Mouse (Mus musculus): ENCODE data around the gene Inka1. TPM values are rescaled to one million over a fixed set of nuclear protein-coding genes. Genes with fewer than 3 reads are reported as not detected.

Gene Inka1
- polyA plus RNA-seq, 1 experiment from 2014 or later, result 174 TPM

DNA sequence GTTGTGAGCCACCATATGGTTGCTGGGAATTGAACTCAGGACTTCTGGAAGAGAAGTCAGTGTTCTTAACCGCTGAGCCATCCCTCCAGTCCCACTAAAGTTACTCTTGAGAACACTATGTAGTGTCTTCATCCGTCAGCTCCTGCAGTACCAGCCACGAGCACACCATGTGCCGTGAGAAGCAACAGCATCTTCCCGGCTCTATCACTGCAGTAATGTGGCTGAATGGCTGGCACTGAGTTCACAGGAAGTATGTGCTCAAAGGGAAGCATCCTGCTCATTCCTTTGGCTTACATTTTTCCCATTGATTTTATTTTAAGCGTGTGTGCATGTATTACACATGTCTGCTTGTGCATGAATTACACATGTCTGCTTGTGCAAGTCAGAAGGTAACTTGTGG lies 18.2 kb downstream of the Inka1 start:
- no peak overlapping the region for H3K4me3 ChIP-seq (ENCODE audit: low read depth, low read length)
- peaks cover 14% of the 10 kb centered on the region for H3K36me3 ChIP-seq (ENCODE audit: control insufficient read depth, insufficient read depth, low read length)
- H3K4me2 ChIP-seq (ENCODE audit: low read depth, severe bottlenecking), result no peak overlapping the region
- DNase-seq (ENCODE audit: low spot score), result no peak
- H3K27ac ChIP-seq (replicated peaks; ENCODE audit: low read depth, low read length), result no peak overlapping the region
- ATAC-seq (ENCODE audit: insufficient number of reproducible peaks, low FRiP score, low TSS enrichment, low read depth), result no peak
- no peaks in the 10 kb centered on the region for H3K27me3 ChIP-seq (ENCODE audit: control insufficient read depth, insufficient read depth, low read length)
- WGBS, result 91% methylated on average over 6 of the region's 6 CpGs
- H3K9ac ChIP-seq (ENCODE audit: low read length), result no peak overlapping the region
- H3K9me3 ChIP-seq (ENCODE audit: control insufficient read depth, low read length), result no peaks in the 10 kb centered on the region
- no peaks in the 10 kb centered on the region for H3K4me1 ChIP-seq (ENCODE audit: control insufficient read depth, insufficient read depth, low read length)

DNA sequence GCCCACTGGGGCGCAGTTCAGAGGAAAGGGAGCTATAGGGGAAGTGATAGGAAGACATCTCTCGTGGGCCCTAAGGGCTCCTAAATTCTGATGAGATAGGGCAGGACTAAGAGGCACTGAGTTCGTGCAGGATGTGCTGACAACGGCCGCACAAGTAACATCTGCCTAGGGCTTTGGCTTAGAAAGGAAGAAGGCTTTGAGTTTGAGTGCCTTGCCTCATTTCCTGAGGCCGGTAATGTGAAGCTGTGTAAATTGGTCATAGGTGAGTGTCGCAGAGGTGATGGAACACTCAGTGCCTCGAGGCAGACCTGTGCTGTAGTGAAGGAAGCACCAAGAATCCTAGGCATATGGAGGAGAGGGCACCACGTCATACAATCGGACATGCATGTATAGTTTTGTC lies 19.0 kb downstream of the Inka1 start:
- no peaks in the 10 kb centered on the region for H3K27me3 ChIP-seq (ENCODE audit: control insufficient read depth, insufficient read depth, low read length)
- H3K4me2 ChIP-seq (ENCODE audit: low read depth, severe bottlenecking), result no peak overlapping the region
- no peak overlapping the region for H3K9ac ChIP-seq (ENCODE audit: low read length)
- no peaks in the 10 kb centered on the region for H3K9me3 ChIP-seq (ENCODE audit: control insufficient read depth, low read length)
- no peak for DNase-seq (ENCODE audit: low spot score)
- no peaks in the 10 kb centered on the region for H3K4me1 ChIP-seq (ENCODE audit: control insufficient read depth, insufficient read depth, low read length)
- H3K27ac ChIP-seq (replicated peaks; ENCODE audit: low read depth, low read length), result no peak overlapping the region
- no peak for ATAC-seq (ENCODE audit: insufficient number of reproducible peaks, low FRiP score, low TSS enrichment, low read depth)
- no peak overlapping the region for H3K4me3 ChIP-seq (ENCODE audit: low read depth, low read length)
- WGBS, result 91% methylated on average over 10 of the region's 10 CpGs
- peaks cover 14% of the 10 kb centered on the region for H3K36me3 ChIP-seq (ENCODE audit: control insufficient read depth, insufficient read depth, low read length)

DNA sequence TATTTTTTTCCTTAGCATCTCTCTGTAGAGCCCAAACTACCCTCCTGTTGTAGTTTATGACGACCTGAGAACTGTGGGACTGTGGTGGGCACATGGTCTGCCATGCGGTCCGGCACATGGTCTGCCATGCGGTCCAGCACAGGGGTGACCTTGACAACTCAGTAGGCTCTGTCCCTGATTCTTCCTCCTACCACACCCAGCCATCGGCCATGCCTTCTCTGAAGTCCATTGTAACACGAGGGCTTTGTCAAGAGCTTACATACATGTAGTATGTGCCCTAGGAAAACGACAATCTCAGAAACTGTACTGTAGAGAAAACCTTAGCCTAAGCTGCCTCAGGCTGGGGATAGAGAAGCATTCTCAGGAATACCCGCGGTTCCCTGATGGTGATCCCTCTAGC lies 21.0 kb downstream of the Inka1 start:
- ATAC-seq (ENCODE audit: insufficient number of reproducible peaks, low FRiP score, low TSS enrichment, low read depth) (no peak), DNase-seq (ENCODE audit: low spot score) (no peak)
- no peak overlapping the region for H3K9ac ChIP-seq (ENCODE audit: low read length)
- H3K4me2 ChIP-seq (ENCODE audit: low read depth, severe bottlenecking), result no peak overlapping the region
- no peaks in the 10 kb centered on the region for H3K4me1 ChIP-seq (ENCODE audit: control insufficient read depth, insufficient read depth, low read length)
- no peak overlapping the region for H3K4me3 ChIP-seq (ENCODE audit: low read depth, low read length)
- H3K9me3 ChIP-seq (ENCODE audit: control insufficient read depth, low read length), result no peaks in the 10 kb centered on the region
- 96% methylated on average over 9 of the region's 9 CpGs for WGBS
- no peaks in the 10 kb centered on the region for H3K27me3 ChIP-seq (ENCODE audit: control insufficient read depth, insufficient read depth, low read length)
- H3K36me3 ChIP-seq (ENCODE audit: control insufficient read depth, insufficient read depth, low read length), result peaks cover 14% of the 10 kb centered on the region
- no peak overlapping the region for H3K27ac ChIP-seq (replicated peaks; ENCODE audit: low read depth, low read length)

DNA sequence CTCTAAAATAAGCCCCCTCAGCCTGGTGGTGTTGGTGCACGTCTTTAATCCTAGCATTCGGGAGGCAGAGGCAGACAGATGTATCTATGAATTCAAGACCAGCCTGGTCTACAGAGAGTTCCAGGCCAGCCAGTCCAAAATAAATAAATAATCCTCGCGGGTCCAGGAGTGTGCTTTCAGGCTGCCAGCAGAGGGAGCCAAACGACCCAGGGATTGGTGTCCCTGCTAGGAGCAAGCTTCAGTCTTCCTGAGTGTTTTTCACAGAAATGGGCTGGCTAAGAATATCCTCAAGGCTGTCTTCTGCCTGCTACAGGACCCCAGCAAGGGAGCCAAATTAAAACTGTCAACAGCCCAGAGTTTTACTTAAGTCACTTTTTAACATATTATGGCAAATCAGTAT lies 22.0 kb downstream of the Inka1 start:
- DNase-seq (ENCODE audit: low spot score) (peak; percentile 95), ATAC-seq (ENCODE audit: insufficient number of reproducible peaks, low FRiP score, low TSS enrichment, low read depth) (peak; percentile 72)
- H3K4me1 ChIP-seq (ENCODE audit: control insufficient read depth, insufficient read depth, low read length), result no peaks in the 10 kb centered on the region
- no peaks in the 10 kb centered on the region for H3K27me3 ChIP-seq (ENCODE audit: control insufficient read depth, insufficient read depth, low read length)
- peaks cover 11% of the 10 kb centered on the region for H3K36me3 ChIP-seq (ENCODE audit: control insufficient read depth, insufficient read depth, low read length)
- H3K27ac ChIP-seq (replicated peaks; ENCODE audit: low read depth, low read length), result no peak overlapping the region
- H3K9ac ChIP-seq (ENCODE audit: low read length), result no peak overlapping the region
- WGBS, result 23% methylated on average over 5 of the region's 5 CpGs
- H3K9me3 ChIP-seq (ENCODE audit: control insufficient read depth, low read length), result no peaks in the 10 kb centered on the region
- H3K4me2 ChIP-seq (ENCODE audit: low read depth, severe bottlenecking), result no peak overlapping the region
- H3K4me3 ChIP-seq (ENCODE audit: low read depth, low read length), result no peak overlapping the region

DNA sequence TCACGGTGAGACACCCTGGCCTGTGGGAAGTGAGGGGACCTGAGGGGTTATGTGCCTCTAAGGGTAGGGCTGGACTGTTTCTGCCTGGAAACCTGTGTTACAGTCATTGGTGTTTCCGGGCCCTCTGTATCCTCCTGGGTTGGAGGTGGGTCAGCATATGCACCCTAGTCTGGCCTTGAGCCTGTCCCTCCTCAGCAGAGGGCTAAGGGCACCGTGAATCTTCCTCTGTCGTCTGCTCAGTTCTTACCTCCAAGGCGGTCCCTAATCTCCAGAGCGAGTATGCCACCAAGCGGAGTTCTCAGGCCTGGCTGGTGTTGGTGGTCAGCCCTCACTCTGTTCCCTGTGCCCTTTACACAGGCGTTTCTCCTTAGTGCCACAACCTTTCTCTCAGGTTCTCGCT lies 22.8 kb downstream of the Inka1 start:
- H3K4me1 ChIP-seq (ENCODE audit: control insufficient read depth, insufficient read depth, low read length), result no peaks in the 10 kb centered on the region
- H3K27ac ChIP-seq (replicated peaks; ENCODE audit: low read depth, low read length), result no peak overlapping the region
- H3K36me3 ChIP-seq (ENCODE audit: control insufficient read depth, insufficient read depth, low read length), result peaks cover 8% of the 10 kb centered on the region
- DNase-seq (ENCODE audit: low spot score), result no peak
- 90% methylated on average over 9 of the region's 9 CpGs for WGBS
- H3K9me3 ChIP-seq (ENCODE audit: control insufficient read depth, low read length), result no peaks in the 10 kb centered on the region
- no peak for ATAC-seq (ENCODE audit: insufficient number of reproducible peaks, low FRiP score, low TSS enrichment, low read depth)
- no peak overlapping the region for H3K4me2 ChIP-seq (ENCODE audit: low read depth, severe bottlenecking)
- no peaks in the 10 kb centered on the region for H3K27me3 ChIP-seq (ENCODE audit: control insufficient read depth, insufficient read depth, low read length)
- H3K4me3 ChIP-seq (ENCODE audit: low read depth, low read length), result no peak overlapping the region
- no peak overlapping the region for H3K9ac ChIP-seq (ENCODE audit: low read length)

DNA sequence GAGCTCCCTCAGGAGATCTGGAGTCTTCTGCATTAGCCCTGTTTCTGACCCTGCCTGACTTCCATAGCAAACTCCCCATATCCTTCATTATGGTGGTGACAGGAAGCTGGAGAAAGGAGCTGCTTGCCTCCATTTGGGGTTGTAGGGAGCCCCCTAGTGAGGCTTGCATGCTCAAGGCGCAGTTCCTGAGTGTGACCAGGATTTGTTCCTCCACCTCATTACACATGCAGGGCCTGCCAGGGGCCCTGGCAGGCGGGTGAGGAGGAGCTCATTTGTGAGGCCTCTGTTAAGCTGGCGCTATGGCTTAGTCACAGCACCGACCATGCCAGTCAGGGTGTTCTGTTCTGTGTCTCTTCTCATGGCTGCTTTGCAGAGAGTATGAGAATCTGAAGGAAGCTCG lies 23.8 kb downstream of the Inka1 start:
- Histone ChIP-seq H3K4me2 (ENCODE audit: low read depth, severe bottlenecking) (no peak overlapping the region), H3K36me3 (ENCODE audit: control insufficient read depth, insufficient read depth, low read length) (peaks cover 8% of the 10 kb centered on the region), H3K4me3 (ENCODE audit: low read depth, low read length) (no peak overlapping the region), H3K9ac (ENCODE audit: low read length) (no peak overlapping the region), H3K27me3 (ENCODE audit: control insufficient read depth, insufficient read depth, low read length) (no peaks in the 10 kb centered on the region), H3K27ac (replicated peaks; ENCODE audit: low read depth, low read length) (no peak overlapping the region), H3K9me3 (ENCODE audit: control insufficient read depth, low read length) (no peaks in the 10 kb centered on the region), H3K4me1 (ENCODE audit: control insufficient read depth, insufficient read depth, low read length) (no peaks in the 10 kb centered on the region)
- DNase-seq (ENCODE audit: low spot score) (peak; percentile 46), ATAC-seq (ENCODE audit: insufficient number of reproducible peaks, low FRiP score, low TSS enrichment, low read depth) (no peak)
- 64% methylated on average over 5 of the region's 5 CpGs for WGBS

DNA sequence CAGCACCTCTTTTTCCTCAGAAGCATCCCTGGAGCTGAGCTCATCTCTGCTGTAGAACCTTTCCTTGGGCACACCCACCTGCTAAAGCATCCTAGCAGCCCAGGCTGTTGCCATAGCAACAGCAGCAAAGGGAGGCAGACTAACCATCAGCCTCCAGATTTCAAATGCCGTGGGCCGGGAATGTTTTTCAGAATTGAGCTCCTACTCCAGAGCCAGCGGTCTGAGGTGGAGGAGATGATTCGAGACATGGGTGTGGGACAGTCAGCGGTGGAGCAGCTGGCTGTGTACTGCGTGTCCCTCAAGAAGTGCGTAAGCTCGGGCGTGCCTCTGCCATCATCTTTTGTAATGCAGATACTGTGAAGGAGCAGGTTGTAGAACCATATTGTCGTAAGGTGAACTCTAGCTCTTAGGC lies 24.3 kb downstream of the Inka1 start:
- 87% methylated on average over 10 of the region's 10 CpGs for WGBS
- H3K4me2 ChIP-seq (ENCODE audit: low read depth, severe bottlenecking), result no peak overlapping the region
- H3K9ac ChIP-seq (ENCODE audit: low read length), result no peak overlapping the region
- H3K4me3 ChIP-seq (ENCODE audit: low read depth, low read length), result no peak overlapping the region
- no peaks in the 10 kb centered on the region for H3K4me1 ChIP-seq (ENCODE audit: control insufficient read depth, insufficient read depth, low read length)
- no peaks in the 10 kb centered on the region for H3K9me3 ChIP-seq (ENCODE audit: control insufficient read depth, low read length)
- H3K27ac ChIP-seq (replicated peaks; ENCODE audit: low read depth, low read length), result no peak overlapping the region
- ATAC-seq (ENCODE audit: insufficient number of reproducible peaks, low FRiP score, low TSS enrichment, low read depth), result no peak
- peaks cover 5% of the 10 kb centered on the region for H3K36me3 ChIP-seq (ENCODE audit: control insufficient read depth, insufficient read depth, low read length)
- H3K27me3 ChIP-seq (ENCODE audit: control insufficient read depth, insufficient read depth, low read length), result no peaks in the 10 kb centered on the region
- DNase-seq (ENCODE audit: low spot score), result no peak

DNA sequence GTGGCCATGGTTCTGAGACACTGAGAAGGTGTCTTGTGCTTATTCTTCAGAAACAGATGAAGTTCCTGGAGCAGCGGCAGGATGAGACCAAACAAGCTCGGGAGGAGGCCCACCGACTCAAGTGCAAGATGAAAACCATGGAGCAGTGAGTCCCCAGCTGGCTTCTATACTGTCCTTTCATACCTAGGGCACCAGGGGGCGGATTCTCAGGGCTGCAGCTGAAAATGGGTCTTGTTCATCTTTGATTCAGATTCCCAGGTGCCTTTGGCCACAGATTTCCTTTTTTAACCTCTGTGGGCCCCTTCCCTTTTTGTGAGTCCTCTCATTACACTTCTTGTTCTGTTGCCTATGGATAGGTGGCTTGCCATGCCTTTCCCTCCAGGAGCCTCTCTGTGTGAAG lies 24.8 kb downstream of the Inka1 start:
- ATAC-seq (ENCODE audit: insufficient number of reproducible peaks, low FRiP score, low TSS enrichment, low read depth) (no peak), DNase-seq (ENCODE audit: low spot score) (no peak)
- peaks cover 5% of the 10 kb centered on the region for H3K36me3 ChIP-seq (ENCODE audit: control insufficient read depth, insufficient read depth, low read length)

DNA sequence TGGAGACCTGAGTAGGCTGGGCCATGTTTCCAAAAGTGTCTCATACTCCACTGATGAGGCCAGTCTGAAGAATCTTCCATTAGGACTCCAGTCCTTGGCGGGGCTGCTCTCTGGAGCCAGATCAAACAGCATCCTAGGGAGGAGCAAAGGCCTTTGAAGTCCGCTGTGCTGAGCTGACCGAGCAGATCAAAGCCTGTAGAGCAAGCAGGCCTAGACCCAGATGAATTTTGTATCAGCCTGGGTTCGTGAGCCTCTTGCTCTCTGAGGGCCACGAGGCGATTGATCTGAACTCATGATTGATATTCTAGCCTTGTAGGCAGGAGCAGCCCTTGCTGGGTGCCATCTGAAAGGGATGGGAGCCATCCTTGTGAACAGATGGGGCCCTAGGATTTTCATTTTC lies 25.8 kb downstream of the Inka1 start:
- Histone ChIP-seq H3K27me3 (ENCODE audit: control insufficient read depth, insufficient read depth, low read length) (no peaks in the 10 kb centered on the region), H3K4me3 (ENCODE audit: low read depth, low read length) (no peak overlapping the region), H3K27ac (replicated peaks; ENCODE audit: low read depth, low read length) (no peak overlapping the region), H3K36me3 (ENCODE audit: control insufficient read depth, insufficient read depth, low read length) (peaks cover 5% of the 10 kb centered on the region), H3K9me3 (ENCODE audit: control insufficient read depth, low read length) (no peaks in the 10 kb centered on the region), H3K4me2 (ENCODE audit: low read depth, severe bottlenecking) (no peak overlapping the region), H3K4me1 (ENCODE audit: control insufficient read depth, insufficient read depth, low read length) (no peaks in the 10 kb centered on the region), H3K9ac (ENCODE audit: low read length) (no peak overlapping the region)
- ATAC-seq (ENCODE audit: insufficient number of reproducible peaks, low FRiP score, low TSS enrichment, low read depth) (no peak), DNase-seq (ENCODE audit: low spot score) (no peak)
- WGBS, result 17% methylated on average over 6 of the region's 6 CpGs

More for the DNA sequence above, 24.8 kb downstream of the Inka1 start:
- Histone ChIP-seq H3K4me3 (ENCODE audit: low read depth, low read length) (no peak overlapping the region), H3K4me2 (ENCODE audit: low read depth, severe bottlenecking) (no peak overlapping the region), H3K9me3 (ENCODE audit: control insufficient read depth, low read length) (no peaks in the 10 kb centered on the region), H3K4me1 (ENCODE audit: control insufficient read depth, insufficient read depth, low read length) (no peaks in the 10 kb centered on the region), H3K27me3 (ENCODE audit: control insufficient read depth, insufficient read depth, low read length) (no peaks in the 10 kb centered on the region), H3K9ac (ENCODE audit: low read length) (no peak overlapping the region), H3K27ac (replicated peaks; ENCODE audit: low read depth, low read length) (no peak overlapping the region)
- 79% methylated on average over 4 of the region's 4 CpGs for WGBS
